Mouse (Mus musculus) c-Kit-positive CD71-positive TER-119-positive erythroid progenitor cells, embryonic 14.5 days (primary cell): ENCODE results near the gene Kirrel3.

Experiments used
- DNase-seq: peaks from one replicate; pipeline ENCODE4 v3.0.0-alpha.2; 2013; ENCODE audit warnings: low spot score

Gene Kirrel3

GRCm38 (mm10) chr9:34603750-34604149 is 118.1 kb downstream of the Kirrel3 start:
- no peak for DNase-seq

- no peak for DNase-seq
Measured at GRCm38 (mm10) chr9:34604931-34605330, 119.2 kb downstream of the Kirrel3 start.

GRCm38 (mm10) chr9:34605486-34605885 is 119.8 kb downstream of the Kirrel3 start:
- no peak for DNase-seq

GRCm38 (mm10) chr9:34607976-34608375 is 122.3 kb downstream of the Kirrel3 start:
- no peak for DNase-seq

GRCm38 (mm10) chr9:34612886-34613769 is 127.4 kb downstream of the Kirrel3 start:
- DNase-seq = no peak

GRCm38 (mm10) chr9:34618099-34618498 is 132.4 kb downstream of the Kirrel3 start:
- DNase-seq = no peak

- DNase-seq = no peak
Measured at GRCm38 (mm10) chr9:34619913-34620312, 134.2 kb downstream of the Kirrel3 start.

- DNase-seq = no peak
Measured at GRCm38 (mm10) chr9:34623526-34623925, 137.8 kb downstream of the Kirrel3 start.

GRCm38 (mm10) chr9:34624021-34624420 is 138.3 kb downstream of the Kirrel3 start:
- no peak for DNase-seq

GRCm38 (mm10) chr9:34628841-34629240 is 143.1 kb downstream of the Kirrel3 start:
- no peak for DNase-seq

- DNase-seq = no peak
Measured at GRCm38 (mm10) chr9:34635696-34636095, 150.0 kb downstream of the Kirrel3 start.

- no peak for DNase-seq
Measured at GRCm38 (mm10) chr9:34643917-34644316, 158.2 kb downstream of the Kirrel3 start.

- no peak for DNase-seq
Measured at GRCm38 (mm10) chr9:34644392-34644791, 158.7 kb downstream of the Kirrel3 start.

GRCm38 (mm10) chr9:34646831-34647230 is 161.1 kb downstream of the Kirrel3 start:
- no peak for DNase-seq

GRCm38 (mm10) chr9:34652278-34652677 is 166.6 kb downstream of the Kirrel3 start:
- no peak for DNase-seq

GRCm38 (mm10) chr9:34653141-34653540 is 167.4 kb downstream of the Kirrel3 start:
- no peak for DNase-seq

GRCm38 (mm10) chr9:34660566-34660965 is 174.9 kb downstream of the Kirrel3 start:
- no peak for DNase-seq

- no peak for DNase-seq
Measured at GRCm38 (mm10) chr9:34663412-34663811, 177.7 kb downstream of the Kirrel3 start.

- no peak for DNase-seq
Measured at GRCm38 (mm10) chr9:34665361-34666129, 179.9 kb downstream of the Kirrel3 start.

- no peak for DNase-seq
Measured at GRCm38 (mm10) chr9:34667182-34667581, 181.5 kb downstream of the Kirrel3 start.

- DNase-seq = no peak
Measured at GRCm38 (mm10) chr9:34670906-34671305, 185.2 kb downstream of the Kirrel3 start.

GRCm38 (mm10) chr9:34686798-34687197 is 201.1 kb downstream of the Kirrel3 start:
- no peak for DNase-seq

- DNase-seq = no peak
Measured at GRCm38 (mm10) chr9:34688358-34688757, 202.7 kb downstream of the Kirrel3 start.
